Mouse (Mus musculus) heart, postnatal 0 days (tissue): ENCODE results near the gene Thumpd1.

ENCODE experiments used
- CTCF ChIP-seq: IDR thresholded peaks from 2 replicates; pipeline ENCODE4 v1.5.1; 2016; ENCODE audit warnings: antibody characterized with exemption, control low read depth, low read depth
- EP300 ChIP-seq: IDR thresholded peaks from 2 replicates; pipeline ENCODE4 v1.6.1; 2016; ENCODE audit warnings: antibody characterized with exemption, low read depth

- TF ChIP-seq CTCF (peak; percentile 78), EP300 (no peak)
Measured at GRCm38 (mm10) chr7:119673465-119673864, 47.1 kb downstream of the Thumpd1 start.
